Mouse (Mus musculus) regulatory T cell (primary cell): ENCODE measurements at regions not wholly inside any gene's neighbourhood (a gene's known extent, or its start where the extent isn't known, plus 50 kb on each side); places are given as distances from the start of the nearest gene placed in this dataset.

Experiments
- in situ Hi-C: fragments of 300-600 bp; cut with MboI, MseI; formaldehyde crosslinking; loops from one replicate; pipeline ENCODE4 v1.15.1; 2025; ENCODE audit warnings: high pct_unique_total_duplicates

- in situ Hi-C loops = loop anchor here (5.0 kb wide), 1 partner anchor 422 kb away; no protein-coding TSS in a partner anchor
Measured at GRCm38 (mm10) chr4:121735636-121736325, 113.9 kb upstream of the Gm12887 start.
